Mouse (Mus musculus): ENCODE measurements around the gene Rab4b. TPM values are rescaled to one million over a fixed set of nuclear protein-coding genes. Genes with fewer than 3 reads are reported as not detected.

Gene Rab4b
- 10 to 100 TPM; 86.7 to 94.7 TPM for total RNA-seq (2021)
- long read RNA-seq, experiment 1, transcript Rab4b-201 (8 exons, 1,192 nt) = major isoform, 85 of 106 reads
- long read RNA-seq, experiment 1, partial matches to known transcripts = 11 of 106 reads
- long read RNA-seq, experiment 1, other reads (novel, unspliced or antisense) = 9 of 106 reads
- long read RNA-seq, experiment 2, transcript Rab4b-201 (8 exons, 1,192 nt) = major isoform, 51 of 75 reads
- long read RNA-seq, experiment 2, partial matches to known transcripts = 13 of 75 reads
- long read RNA-seq, experiment 2, other reads (novel, unspliced or antisense) = 9 of 75 reads

DNA sequence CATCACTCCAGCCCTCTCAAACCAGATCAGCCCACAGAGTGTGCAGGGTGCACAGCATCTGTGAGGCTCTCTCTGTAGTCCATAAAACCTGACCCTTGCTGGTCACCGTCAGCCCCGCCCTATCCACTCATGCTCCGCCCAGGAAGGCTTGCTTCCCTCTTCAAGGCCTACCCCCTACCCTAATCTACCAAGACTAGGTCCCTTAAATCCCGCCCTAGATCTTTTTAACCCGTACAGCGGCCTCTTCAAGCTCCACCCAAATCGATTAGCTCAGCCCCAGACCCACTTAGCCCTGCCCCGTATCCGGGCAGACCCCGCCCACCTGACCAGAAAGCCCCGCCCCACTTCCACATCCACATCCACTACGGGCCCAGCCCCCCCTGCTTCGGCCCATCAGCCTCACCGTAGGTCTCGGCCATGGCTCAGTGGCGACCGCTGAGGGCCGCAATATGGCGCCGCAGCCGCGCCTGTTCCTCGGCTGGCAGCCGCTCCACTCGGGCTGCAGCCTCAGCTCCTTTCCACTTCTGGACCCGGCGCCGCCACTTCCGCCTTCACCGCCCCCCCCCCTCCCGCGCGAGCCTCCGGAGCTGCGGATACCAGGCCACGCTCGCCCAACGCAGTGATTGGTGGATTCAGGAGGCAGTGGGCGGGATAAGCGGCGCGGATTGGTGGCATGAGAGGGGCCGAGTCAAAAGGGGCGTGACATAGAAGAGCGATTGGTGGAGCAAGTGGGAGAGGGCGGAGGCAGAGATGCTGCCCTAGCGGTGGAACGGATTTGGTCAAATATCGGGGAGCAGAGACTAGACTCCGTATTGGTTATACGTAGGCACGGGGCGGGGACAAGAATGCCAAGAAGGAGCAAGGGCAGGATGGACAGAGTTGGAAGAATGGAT, at the start of gene Rab4b:
Gene Rab4b, minus strand, starts transcription at position 573 of the 893 bp plus-strand sequence.
- intact Hi-C loops (cut with DNase I) = no loop called here
- DNase-seq (ENCODE audit: low spot score in 2 of 2) = peak; percentile 100

DNA sequence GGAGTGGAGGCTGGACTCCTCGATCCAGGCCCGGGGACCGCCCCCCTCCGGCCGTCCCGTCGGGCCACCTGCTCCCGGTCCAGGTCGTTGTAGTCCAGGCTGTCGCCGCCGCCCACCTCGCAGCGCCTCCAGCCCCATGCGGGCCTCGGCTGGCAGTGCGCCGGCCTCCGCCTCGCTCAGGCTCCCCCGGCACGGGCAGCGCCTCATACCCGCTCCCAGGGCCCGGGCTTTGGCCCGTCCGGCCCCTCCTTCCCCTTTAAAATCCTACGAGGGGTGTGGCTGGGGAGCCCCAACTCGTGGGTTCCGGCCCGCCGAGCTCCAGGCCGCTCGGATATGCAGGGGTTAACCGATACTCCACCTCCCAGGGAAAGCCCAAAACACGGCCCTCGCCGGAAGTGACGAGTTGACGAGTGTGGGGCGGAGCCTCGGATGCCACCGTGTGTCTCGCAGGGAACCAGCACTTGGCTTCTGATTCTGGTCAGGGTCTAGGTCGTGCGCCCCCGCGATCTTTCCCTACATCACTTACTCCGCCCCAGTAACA, 49.7 kb upstream of the Rab4b start, which contains the start of gene Itpkc:
Gene Itpkc, minus strand, starts transcription at position 381 of the 541 bp plus-strand sequence.
- intact Hi-C loops (cut with DNase I) = no loop called here
- DNase-seq (ENCODE audit: low spot score in 2 of 2) = peak; percentile 91 to 92

DNA sequence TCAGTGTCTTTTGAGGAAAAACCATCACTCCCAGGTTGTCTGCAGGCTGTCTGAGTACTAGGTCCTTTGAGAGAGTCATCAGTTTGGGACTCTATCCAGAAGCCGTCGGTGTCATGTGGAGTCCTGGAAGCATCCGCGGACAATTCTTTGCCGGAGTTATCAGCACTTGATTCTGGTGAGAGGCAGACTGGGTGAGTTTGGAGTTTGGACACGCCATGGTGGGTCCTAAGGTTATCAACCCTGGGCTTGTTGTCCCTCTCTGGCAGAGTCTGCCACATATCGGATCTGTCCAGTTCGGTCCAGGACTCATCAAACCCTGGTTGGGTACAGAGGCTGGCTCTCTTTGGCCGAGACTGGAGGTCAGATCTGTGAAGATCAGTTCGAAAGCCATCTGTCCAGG, 49.0 kb upstream of the Rab4b start:
- intact Hi-C loops (cut with DNase I) = no loop called here
- DNase-seq (ENCODE audit: low spot score in 2 of 2) = no peak

DNA sequence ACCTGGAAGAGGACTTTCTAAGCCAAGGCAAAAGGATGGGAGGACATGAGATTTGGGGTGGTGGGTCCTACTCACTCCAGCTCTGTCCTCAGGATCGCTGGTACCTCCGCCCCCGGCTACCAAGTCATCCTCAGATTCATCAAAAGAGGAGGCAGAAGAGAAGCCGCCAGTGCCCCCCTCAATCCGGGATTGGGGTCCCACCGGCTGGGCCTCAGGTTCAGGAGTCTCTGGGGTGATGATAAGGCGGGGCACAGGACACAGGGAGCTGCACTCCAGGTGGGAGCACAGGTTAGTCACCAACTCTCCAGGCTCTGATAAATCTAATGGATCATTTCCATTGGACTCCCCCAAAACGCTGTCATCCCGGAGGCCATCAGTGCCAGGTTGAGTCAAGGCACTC, 48.6 kb upstream of the Rab4b start:
- intact Hi-C loops (cut with DNase I) = no loop called here
- no peak for DNase-seq (ENCODE audit: low spot score in 2 of 2)

DNA sequence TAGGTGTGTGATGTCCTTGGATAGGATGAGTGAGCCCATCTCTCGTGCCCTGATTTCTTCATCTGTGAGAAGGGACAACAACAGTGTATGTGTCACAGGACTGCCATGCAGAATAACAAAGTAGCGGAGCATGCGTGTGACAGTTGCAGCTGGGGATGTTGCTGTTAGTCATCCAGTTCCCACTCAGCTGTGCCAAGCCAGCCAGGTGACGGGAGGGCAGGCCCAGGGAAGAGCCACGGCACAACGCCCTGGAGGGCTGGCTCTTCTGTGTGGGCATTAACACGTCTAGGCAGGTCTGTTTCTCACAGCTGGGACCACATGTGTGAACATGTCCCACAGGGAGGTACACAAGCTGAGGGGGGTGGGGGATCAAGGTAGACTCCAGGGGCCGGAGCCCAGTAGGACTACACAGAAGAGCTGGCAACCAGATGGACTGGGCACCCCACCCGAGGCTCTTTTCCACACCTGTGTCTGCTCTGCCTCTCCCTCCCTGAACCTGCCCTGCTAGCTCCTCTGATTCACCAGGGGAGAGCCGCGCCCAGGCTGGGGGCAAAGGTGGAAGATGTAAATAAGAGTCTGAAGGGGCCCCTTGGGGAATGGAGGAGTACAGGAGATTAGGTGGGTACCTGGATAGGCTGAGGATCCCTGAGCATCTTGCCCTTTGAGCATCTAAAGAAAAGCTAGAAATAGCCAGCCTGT, 46.3 kb upstream of the Rab4b start:
- peak; percentile 39 to 71 for DNase-seq (ENCODE audit: low spot score in 2 of 2)
- intact Hi-C loops (cut with DNase I) = no loop called here

DNA sequence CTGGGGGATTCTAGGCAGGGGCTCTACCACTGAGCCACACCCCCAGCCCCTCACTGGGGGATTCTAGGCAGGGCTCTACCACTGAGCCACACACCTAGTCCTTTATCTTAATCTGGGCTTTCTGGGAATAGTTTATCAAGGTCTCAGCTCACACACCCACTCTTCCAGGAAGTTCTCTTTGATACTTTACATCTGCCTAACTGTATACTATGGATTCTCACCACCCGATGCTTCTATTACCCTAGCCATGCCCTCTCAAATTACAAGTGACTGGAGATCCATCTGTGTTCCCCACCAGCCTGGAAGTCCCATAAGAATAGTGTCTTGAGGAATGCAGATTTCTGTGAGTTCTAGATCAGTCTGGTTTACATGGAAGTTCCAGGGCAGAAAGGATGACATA, 43.8 kb upstream of the Rab4b start:
- DNase-seq (ENCODE audit: low spot score in 2 of 2) = no peak
- intact Hi-C loops (cut with DNase I) = no loop called here

DNA sequence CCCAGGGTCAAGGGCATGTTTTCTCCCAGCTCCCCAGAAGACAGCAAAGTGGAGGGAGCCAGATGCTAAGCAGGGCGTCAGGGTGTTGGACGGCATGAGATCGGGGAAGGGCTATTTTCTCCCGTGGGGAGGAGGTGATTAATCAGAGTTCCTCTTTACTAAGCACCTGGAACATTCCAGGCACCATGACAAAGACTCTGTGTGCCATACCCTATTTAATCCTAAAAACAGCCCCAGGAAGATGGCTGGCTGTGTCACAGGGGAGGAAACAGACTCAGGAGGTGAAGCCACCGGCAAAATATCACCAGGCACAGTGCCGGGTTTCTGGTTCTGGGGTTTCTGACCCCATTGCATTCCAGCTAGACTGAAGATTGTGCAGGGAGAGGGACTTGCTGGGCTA, 43.2 kb upstream of the Rab4b start:
- no peak for DNase-seq (ENCODE audit: low spot score in 2 of 2)

DNA sequence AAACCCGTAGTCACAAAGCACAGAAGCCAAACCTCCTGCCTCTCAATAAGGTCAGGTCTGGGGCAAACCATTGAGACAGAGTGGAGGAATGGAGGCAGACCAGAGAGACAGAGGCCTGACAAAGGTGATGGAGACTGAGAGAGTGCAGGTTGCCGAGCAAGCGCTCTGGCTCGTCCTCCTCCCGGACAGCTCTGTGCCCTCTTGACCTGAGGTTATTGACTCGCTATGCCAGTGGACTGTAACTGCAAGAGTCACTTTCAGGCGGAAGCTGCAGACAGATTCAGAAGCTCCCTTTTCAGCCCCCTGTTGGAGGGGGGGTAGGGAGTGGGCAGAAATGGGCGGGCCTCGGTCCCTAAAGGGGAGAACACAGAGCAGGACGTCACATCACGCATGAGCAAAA, 41.2 kb upstream of the Rab4b start:
- intact Hi-C loops (cut with DNase I) = no loop called here
- no peak for DNase-seq (ENCODE audit: low spot score in 2 of 2)

More for the DNA sequence above, 43.2 kb upstream of the Rab4b start:
- intact Hi-C loops (cut with DNase I) = no loop called here

DNA sequence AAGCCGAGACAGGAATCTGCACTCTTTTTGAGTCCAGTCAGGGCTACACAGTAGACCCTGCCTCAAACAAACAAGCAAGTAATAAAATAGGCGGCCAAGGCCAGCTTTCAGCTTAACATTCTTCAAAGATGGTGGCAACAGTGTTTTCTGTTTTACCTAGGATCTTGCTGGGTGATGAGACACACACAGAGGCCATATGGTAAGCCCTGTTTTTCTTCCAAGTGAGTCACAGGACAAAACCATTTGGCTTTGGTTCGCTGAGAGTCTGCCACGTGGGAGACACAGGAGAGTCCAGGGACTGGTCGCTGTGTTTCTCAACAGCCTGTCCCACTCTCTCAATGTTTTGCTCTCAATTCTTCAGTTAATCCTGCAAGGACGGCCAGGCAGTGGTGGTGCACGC, 39.9 kb upstream of the Rab4b start:
- no peak for DNase-seq (ENCODE audit: low spot score in 2 of 2)
- intact Hi-C loops (cut with DNase I) = no loop called here

DNA sequence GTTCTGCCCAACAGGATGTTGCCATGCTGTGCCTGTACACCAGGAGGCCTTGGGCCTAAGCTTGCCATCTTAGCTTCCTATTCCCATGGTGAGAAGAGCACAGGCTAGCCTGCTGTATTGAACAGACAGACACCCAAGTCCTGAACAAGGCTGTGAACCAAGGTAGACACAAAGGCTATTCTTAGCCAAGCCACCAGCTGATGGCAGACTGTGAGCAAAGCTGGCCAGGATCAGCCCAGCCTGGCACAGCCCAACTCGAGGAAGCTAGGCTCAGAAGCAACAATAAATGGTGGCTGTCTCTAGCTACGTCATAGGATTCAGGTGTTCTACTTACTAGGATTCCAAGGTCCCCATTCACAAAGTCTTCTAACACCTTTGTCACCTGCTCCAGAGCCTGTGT, 33.9 kb upstream of the Rab4b start:
- intact Hi-C loops (cut with DNase I) = no loop called here

DNA sequence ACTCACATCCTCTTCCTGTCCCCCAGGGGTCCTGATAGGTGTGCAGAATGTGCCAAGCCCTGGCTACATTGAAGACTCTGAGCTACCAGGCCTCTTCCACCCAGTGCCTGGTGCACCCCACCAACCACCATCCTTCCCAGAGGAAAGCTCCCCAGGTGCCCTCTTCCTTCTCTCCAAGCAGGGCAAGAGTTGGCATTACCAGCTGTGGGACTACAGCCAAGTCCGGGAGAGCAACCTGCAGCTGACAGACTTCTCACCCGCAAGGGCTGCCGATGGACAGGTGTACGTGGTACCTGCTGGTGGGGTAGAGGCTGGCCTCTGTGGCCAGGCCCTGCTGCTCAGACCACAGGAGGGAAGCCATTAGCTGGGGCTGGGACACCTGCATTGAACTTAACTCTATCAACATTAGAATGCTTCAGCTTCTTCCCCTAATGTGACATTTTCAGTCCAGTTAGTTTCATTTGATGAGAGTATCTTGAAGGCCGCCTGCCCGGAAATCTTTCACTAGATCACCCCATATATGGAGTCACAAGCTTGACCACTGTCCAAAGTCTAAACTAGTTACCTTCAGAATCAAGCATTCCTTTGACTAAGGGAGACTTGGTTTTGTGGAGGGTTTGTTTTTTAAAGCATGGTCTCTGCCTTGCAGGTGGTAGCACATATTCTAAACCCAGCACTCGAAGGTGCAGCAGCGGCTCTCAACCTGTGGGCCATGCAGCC, 25.2 kb upstream of the Rab4b start:
- no peak for DNase-seq (ENCODE audit: low spot score in 2 of 2)
- intact Hi-C loops (cut with DNase I) = no loop called here

More for the DNA sequence above, 33.9 kb upstream of the Rab4b start:
- no peak for DNase-seq (ENCODE audit: low spot score in 2 of 2)

DNA sequence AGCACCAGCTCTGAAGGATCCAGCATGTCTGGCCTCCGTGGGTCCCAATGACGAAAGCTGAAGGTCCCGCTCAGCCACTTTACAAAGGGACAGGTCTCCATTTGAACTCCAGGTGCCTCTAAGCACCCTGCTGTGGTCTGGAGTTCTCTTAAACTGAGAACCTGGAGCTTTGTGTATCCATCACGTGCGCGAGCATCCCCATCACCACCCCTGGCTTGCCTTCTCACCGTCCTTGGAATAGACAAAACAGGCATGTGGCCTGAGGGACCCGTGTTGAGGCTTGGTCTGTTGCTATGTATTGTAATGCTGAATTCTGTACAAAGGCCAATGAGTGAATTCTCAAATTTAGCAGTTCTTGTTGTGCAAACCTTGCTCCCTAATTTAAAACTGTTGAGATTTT, 20.1 kb upstream of the Rab4b start:
- DNase-seq (ENCODE audit: low spot score in 2 of 2) = no peak
- intact Hi-C loops (cut with DNase I) = no loop called here

DNA sequence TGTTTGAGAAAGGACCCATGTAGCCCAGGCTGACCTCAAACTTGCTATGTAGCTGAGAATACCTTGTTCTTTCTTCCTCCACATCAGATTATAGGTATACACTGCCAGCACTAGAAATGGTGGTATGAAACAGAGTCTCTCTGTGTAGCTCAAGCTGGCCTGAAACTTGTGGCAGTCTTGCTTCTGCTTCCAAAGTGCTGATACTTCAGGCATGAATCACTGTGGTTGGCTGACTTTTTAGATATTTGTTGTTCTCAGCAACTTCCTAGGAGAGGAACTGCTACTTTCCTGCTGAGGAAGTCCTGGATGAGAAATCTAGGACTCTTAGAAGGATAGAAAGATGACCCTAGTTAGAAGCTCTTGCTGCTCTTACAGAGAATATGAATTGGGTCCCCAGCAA, 19.7 kb upstream of the Rab4b start:
- no peak for DNase-seq (ENCODE audit: low spot score in 2 of 2)
- intact Hi-C loops (cut with DNase I) = no loop called here

DNA sequence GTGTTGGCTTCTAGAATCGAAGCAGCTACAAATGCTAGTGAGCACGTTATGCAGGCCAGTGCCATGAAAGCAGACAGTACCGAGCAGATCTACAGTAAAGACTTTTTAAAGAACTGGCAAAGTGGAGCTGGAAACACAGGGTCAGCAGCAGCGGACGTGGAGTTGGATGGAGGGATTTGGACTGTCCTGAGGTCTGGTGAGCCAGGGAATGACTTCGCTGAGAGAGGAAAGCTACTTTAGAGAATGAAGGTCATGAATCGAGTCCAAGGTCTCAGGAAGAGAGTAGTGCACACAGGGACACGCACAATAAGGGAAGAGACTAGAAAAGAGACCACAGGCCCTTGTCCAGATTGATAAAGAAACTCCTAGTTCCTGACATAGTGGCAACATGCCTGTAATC, 18.9 kb upstream of the Rab4b start:
- intact Hi-C loops (cut with DNase I) = no loop called here
- no peak for DNase-seq (ENCODE audit: low spot score in 2 of 2)

DNA sequence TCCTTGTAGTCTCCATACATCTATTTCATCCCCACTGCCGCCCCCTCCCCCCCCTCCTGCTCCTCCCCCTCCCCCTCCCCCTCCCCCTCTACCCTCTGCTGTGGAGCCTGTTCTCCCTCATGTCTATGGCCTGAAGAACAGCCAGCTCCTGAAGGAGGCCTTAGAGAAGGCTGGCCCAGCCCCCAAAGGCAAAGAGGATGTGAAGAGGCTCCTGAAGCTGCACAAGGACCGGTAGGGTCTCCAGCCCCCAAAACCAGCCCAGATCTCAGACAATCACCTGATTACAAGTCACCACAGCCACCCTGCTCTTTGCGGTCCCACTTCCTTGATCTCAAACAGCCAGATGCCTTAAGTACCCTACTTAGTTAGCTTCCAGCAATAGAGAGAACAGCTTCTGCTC, 18.4 kb upstream of the Rab4b start:
- intact Hi-C loops (cut with DNase I) = no loop called here
- no peak for DNase-seq (ENCODE audit: low spot score in 2 of 2)

DNA sequence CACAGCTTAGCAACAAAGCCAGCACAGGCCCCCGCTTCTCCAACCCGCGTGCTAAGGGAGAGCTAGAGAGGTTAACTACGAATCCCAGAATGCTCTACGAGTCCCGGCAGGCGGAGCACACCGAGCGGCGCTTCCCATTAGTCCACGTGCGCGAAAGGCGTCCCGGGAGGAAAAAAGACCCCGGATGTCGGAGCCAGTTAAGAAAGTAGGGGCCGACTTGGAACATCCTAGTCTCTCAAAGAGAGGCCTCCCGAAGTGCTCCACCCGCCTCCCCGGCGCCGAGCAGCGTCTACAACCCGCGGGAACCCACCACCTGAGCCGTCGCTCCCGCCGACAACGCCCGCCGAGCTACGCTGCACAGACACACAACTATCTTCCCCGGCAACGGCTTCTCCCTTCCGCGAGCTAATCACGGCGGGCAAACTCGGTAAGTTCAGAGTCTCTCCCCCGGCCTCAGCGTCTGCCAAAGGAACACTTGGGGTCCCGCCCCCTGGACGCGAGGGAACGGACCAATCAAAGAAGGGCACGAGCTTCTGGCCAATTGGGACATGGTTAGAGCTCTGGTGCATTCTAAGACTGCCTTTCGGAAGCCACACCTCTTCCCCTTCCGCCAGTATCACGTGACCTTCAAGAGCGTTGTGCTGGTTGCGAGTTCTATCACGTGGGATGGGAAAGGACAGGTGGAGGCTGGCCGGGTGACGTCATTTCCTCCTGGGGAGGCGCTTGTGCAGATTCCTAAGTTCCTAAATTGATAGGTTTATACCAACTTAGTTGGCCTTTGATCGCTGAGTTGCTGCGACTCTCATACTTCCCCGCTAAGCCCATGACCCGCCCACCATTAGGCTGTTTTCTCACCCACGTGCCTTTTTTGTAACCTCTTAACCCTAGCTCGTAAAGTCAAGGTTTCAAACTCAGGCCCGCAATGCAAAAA, 17.2 kb upstream of the Rab4b start, which contains the start of the genes BC024978 and Snrpa:
Gene BC024978, plus strand, starts transcription at position 101 of the 931 bp plus-strand sequence.
Gene Snrpa, minus strand, starts transcription at position 591 of the 931 bp plus-strand sequence.
- DNase-seq (ENCODE audit: low spot score in 2 of 2) = peak; percentile 97 to 100
- intact Hi-C loops (cut with DNase I) = no loop called here

DNA sequence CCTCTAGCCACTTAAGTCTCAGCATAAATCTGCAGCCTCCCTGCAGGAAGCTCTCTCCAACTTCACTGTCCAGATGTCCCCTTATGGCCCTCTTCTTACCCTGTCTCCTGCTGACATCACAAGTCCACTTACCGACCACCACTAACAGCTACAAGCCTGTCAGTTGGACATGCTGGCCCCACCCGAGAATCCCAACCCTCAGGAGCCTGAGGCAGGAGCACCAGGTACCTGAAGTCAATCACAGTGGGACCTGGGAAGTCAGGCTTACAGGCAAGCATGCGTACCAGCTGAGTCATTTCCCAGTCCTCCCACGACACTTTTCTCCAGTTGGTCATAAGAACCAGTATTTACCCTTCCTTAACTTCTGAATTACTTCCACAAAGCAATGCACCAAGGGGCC, 15.0 kb upstream of the Rab4b start:
- no peak for DNase-seq (ENCODE audit: low spot score in 2 of 2)
- intact Hi-C loops (cut with DNase I) = no loop called here

DNA sequence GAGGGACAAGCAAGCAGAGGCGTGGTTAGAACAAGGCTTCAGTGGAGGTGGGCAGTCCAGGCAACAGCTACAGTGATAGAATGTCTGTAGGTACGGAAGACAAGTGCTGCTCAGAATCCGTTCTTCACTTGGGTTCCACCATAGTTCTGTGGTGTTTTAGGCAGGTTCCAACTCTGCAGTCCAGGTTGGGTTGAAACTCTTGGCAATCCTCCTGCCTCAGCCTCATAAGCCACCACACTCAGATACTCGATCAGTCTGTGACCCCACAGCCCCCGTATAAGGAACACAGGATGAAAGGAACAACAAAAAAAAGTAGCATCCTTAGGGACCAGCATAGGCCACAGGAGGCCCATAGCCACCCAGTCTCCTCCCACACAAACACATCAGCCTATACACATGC, 13.7 kb upstream of the Rab4b start:
- intact Hi-C loops (cut with DNase I) = no loop called here
- DNase-seq (ENCODE audit: low spot score in 2 of 2) = no peak

Data from left cerebral cortex, postnatal 14 days (tissue).